Mouse (Mus musculus): ENCODE measurements around the gene Crat. TPM values are rescaled to one million over a fixed set of nuclear protein-coding genes. Genes with fewer than 3 reads are reported as not detected.

Crat gene
- polyA plus RNA-seq, 1 experiment, result 44.7 TPM

DNA sequence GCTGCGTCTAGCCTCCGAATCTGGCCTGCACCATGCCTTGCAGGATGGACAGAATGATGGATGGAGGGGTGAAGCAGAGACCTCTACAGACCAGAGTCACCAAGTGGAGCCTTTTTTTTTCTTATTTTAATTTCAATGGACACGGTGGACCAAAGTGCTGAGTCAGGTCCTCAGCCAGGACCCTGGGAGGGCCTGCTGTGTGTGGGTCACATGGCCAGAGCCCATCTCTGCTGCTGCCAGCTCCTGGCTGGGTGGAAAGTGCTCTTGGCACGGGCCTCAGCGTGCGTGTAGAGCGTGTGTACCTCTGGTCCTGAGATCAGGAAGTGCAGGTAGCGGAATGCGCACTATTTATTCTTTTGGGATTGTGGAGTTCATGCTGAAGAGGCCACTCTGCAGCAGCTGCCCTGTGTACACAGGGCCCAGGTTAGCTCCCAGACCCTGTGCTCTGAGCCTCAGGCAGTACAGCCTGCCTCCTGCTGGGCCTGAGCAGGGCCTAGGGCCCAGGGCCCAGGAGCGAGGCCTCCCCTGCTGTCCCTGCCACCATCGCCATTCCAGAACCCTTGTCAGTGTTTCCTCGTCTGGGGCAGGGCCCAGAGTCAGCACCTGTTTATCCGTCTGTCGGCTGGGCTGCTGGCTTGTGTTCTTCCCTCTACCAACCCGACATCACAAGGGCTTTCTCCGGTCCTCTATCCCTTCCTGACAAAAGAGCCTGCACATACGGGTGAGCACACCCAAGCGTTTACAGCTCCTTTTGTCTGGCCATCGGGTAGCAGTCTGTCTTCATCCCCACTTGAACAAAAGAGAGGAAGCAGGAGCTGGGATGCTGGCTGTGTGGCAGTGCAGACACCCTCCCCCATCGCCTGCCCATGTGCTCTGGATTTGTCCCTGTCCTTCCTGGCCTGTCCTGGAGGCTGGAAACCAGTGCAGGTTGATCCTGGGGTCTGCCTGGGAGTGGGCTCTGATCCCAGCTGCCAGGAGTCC is 16.1 kb downstream of the Crat start:
- Histone ChIP-seq H3K4me1 (ENCODE audit: control insufficient read depth, insufficient read depth, low read length) (no peaks in the 10 kb centered on the region), H3K4me3 (ENCODE audit: insufficient read depth, low read length) (no peak overlapping the region), H3K27ac (ENCODE audit: insufficient read depth, low read length) (no peak overlapping the region)
- no peak for TF ChIP-seq POLR2A (IDR thresholded peaks at IDR 0.05; ENCODE audit: extremely low read depth, insufficient read depth, low read length)
- no peak for TF ChIP-seq CTCF (IDR thresholded peaks at IDR 0.05; ENCODE audit: extremely low read depth, insufficient read depth, low read length)

DNA sequence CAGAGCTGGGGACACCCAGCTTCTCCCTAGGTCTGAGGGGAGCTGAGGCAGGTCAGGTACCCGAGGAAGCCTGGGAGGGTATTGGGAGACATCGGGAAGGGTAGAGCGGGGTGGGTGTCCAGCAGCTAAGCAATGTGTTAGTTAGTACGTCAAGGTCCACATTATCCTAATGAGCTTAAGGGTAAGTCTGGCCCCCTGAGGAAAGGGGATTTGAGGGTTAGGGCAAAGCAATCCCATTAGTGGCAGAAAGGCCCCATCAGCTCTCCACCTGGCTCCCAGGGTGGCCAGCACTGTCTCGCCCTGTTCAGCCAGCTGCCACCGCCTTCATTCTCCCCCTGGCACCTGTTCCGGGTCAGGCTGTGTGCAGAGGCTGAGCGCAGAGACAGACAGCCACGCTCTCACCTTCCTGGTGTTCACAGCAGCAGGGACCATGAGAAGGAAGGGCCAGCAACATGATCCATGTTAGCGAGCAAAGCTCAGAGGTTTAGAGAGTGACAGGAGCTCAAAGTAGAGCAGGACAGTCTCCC is 17.6 kb downstream of the Crat start:
- Histone ChIP-seq H3K4me3 (ENCODE audit: insufficient read depth, low read length) (no peak overlapping the region), H3K27ac (ENCODE audit: insufficient read depth, low read length) (no peak overlapping the region), H3K4me1 (ENCODE audit: control insufficient read depth, insufficient read depth, low read length) (no peaks in the 10 kb centered on the region)
- TF ChIP-seq CTCF (IDR thresholded peaks at IDR 0.05; ENCODE audit: extremely low read depth, insufficient read depth, low read length) (no peak), POLR2A (IDR thresholded peaks at IDR 0.05; ENCODE audit: extremely low read depth, insufficient read depth, low read length) (no peak)

DNA sequence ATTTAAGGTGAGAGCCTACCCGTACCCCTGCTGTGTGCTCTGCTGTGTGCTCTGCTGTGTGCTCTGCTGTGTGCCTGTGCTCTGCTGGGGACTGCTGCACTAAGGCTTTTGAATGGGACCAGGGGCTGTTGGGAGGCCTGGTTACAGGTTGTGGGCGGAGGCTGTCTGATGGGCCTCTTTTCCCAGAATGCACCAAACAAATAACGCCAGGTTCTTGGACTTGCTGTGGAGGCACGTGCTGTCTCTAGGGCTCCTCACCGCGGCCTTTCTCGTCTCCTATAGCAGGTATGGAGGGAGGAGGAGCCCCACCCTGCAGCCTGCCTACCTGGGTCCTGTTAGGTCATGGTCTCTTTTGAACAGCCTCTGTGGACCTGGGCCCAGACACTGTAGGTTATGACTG is 19.4 kb downstream of the Crat start:
- Histone ChIP-seq H3K4me1 (ENCODE audit: control insufficient read depth, insufficient read depth, low read length) (no peaks in the 10 kb centered on the region), H3K4me3 (ENCODE audit: insufficient read depth, low read length) (no peak overlapping the region), H3K27ac (ENCODE audit: insufficient read depth, low read length) (no peak overlapping the region)
- TF ChIP-seq POLR2A (IDR thresholded peaks at IDR 0.05; ENCODE audit: extremely low read depth, insufficient read depth, low read length) (no peak), CTCF (IDR thresholded peaks at IDR 0.05; ENCODE audit: extremely low read depth, insufficient read depth, low read length) (no peak)

DNA sequence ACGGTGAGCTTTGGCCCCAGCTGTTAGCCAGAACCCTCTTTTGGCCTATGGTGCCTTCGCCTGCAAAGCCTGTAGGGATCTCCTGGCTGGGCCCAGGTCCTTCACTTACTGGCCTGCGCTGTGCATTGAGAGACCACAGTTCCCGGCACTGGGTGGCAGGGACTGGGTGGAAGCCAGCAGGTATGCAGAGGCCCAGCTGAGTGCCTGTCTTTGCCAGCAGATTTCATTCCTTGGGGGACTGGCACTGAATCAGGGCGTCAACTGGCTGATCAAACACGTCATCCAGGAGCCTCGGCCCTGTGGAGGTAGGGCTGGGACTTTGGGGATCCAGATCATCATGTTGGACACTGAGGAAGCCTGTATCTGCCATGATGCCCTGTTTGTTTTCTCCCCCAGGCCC is 19.9 kb downstream of the Crat start:
- no peak overlapping the region for H3K4me3 ChIP-seq (ENCODE audit: insufficient read depth, low read length)
- no peaks in the 10 kb centered on the region for H3K4me1 ChIP-seq (ENCODE audit: control insufficient read depth, insufficient read depth, low read length)
- H3K27ac ChIP-seq (ENCODE audit: insufficient read depth, low read length), result no peak overlapping the region
- TF ChIP-seq CTCF (IDR thresholded peaks at IDR 0.05; ENCODE audit: extremely low read depth, insufficient read depth, low read length) (no peak), POLR2A (IDR thresholded peaks at IDR 0.05; ENCODE audit: extremely low read depth, insufficient read depth, low read length) (no peak)

DNA sequence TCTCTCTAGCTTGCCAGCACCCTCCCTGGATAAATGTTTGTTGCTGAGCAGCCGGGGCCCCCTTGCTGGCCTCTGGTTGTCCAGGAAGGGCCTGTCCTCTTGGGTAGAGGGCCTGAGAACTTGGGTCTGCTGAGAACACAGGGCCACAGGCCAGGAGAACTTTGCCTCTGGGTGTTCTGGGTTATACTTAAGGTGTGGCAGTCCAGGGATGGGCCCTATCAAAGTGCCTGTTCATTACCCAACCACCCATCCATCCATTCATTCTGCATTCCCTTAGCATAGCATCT is 22.3 kb downstream of the Crat start:
- no peak overlapping the region for H3K27ac ChIP-seq (ENCODE audit: insufficient read depth, low read length)

DNA sequence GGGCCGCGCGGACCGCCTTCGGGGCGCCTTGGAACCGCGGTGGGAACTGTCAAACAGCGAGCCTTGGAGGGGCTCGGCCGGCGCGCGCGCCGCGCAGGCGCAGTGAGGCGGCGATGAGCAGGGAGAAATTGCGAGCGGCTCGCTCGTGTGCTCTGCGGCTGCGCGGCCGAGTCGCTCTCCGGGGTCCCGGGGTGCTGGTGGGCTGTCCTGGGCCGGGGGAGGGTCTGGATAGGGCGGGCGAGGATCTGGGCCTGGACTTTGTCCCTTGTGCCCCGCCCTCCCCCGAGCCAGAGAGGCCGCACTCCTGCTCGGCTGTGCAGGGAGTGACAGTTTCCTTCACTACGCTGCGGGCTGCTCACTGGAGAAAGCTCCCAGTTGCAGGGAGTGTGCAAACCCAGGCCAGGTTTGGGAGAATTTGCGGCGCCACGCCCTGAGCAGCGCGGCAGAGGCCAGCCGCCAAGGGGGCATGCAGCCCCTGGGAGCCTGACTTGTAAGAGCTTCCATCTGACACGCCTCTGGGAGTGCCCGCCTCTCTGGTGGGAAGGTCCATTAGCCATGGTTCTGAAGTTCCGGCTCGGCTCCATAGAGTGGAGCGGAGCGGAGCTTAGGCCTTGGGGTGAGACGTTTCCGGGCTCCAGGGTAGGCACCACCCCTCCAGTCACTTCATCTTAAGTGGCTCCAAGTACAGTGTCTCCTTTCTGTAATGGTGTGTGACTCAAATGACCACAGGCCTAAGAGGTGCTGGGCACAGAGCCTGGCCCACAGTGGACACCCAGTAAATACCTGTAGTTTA is 22.8 kb downstream of the Crat start:
- Histone ChIP-seq H3K4me1 (ENCODE audit: control insufficient read depth, insufficient read depth, low read length) (no peaks in the 10 kb centered on the region), H3K4me3 (ENCODE audit: insufficient read depth, low read length) (peak overlapping the region; percentile 77), H3K27ac (ENCODE audit: insufficient read depth, low read length) (peak overlapping the region; percentile 72)
- TF ChIP-seq POLR2A (IDR thresholded peaks at IDR 0.05; ENCODE audit: extremely low read depth, insufficient read depth, low read length) (peak; percentile 20), CTCF (IDR thresholded peaks at IDR 0.05; ENCODE audit: extremely low read depth, insufficient read depth, low read length) (no peak)

More for the DNA sequence above, 22.3 kb downstream of the Crat start:
- TF ChIP-seq POLR2A (IDR thresholded peaks at IDR 0.05; ENCODE audit: extremely low read depth, insufficient read depth, low read length) (no peak), CTCF (IDR thresholded peaks at IDR 0.05; ENCODE audit: extremely low read depth, insufficient read depth, low read length) (no peak)
- Histone ChIP-seq H3K4me1 (ENCODE audit: control insufficient read depth, insufficient read depth, low read length) (no peaks in the 10 kb centered on the region), H3K4me3 (ENCODE audit: insufficient read depth, low read length) (peak overlapping the region; percentile 77)

DNA sequence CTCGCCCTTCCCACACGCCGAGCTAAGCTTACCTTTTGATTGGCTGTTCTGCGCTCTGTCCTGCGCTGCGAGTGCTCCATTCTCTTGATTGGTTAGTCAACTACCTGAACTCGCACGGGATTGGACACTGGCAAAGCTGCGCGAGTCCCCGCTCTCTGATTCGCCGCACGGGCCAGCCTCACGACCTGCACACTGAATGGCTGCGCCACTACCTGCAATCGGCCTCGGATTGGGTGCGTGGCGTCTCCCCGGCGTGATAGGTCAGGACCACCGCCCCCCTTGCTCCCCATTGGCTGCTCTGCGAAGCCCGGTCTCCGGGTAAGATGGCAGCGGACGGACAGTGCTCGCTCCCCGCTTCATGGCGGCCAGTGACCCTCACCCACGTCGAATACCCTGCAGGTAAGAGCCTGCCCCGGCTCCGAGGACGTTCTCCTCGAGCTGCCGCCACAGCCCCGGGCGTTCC is 23.5 kb downstream of the Crat start, which contains the start of gene Dolpp1:
TSS of gene Dolpp1 (plus strand) at position 141 of the 463 bp plus-strand sequence.
- Histone ChIP-seq H3K4me1 (ENCODE audit: control insufficient read depth, insufficient read depth, low read length) (no peaks in the 10 kb centered on the region), H3K4me3 (ENCODE audit: insufficient read depth, low read length) (peak within 1 kb of the TSS; percentile 77), H3K27ac (ENCODE audit: insufficient read depth, low read length) (peak within 1 kb of the TSS; percentile 72)
- TF ChIP-seq CTCF (IDR thresholded peaks at IDR 0.05; ENCODE audit: extremely low read depth, insufficient read depth, low read length) (no peak), POLR2A (IDR thresholded peaks at IDR 0.05; ENCODE audit: extremely low read depth, insufficient read depth, low read length) (peak; percentile 84)

DNA sequence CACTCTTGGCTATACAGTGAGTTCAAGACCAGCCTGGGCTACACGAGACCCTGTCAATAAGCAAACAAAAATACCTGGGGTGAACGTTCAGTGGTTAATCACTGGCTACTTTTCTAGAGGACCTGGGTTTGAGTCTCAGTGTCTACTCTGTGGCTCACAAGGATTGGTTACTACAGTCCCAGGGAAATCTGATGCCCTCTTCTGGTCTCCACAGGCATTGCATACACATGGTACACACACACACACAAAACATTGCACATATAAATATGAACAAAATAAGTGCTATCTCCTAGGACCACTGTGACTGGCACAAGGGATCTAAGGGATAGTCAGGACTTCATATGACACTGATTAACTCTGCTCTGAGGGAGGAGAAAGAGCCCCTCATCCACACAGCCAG is 26.6 kb downstream of the Crat start:
- H3K4me1 ChIP-seq (ENCODE audit: control insufficient read depth, insufficient read depth, low read length), result no peaks in the 10 kb centered on the region
- no peak overlapping the region for H3K4me3 ChIP-seq (ENCODE audit: insufficient read depth, low read length)
- TF ChIP-seq POLR2A (IDR thresholded peaks at IDR 0.05; ENCODE audit: extremely low read depth, insufficient read depth, low read length), result no peak
- TF ChIP-seq CTCF (IDR thresholded peaks at IDR 0.05; ENCODE audit: extremely low read depth, insufficient read depth, low read length), result no peak

DNA sequence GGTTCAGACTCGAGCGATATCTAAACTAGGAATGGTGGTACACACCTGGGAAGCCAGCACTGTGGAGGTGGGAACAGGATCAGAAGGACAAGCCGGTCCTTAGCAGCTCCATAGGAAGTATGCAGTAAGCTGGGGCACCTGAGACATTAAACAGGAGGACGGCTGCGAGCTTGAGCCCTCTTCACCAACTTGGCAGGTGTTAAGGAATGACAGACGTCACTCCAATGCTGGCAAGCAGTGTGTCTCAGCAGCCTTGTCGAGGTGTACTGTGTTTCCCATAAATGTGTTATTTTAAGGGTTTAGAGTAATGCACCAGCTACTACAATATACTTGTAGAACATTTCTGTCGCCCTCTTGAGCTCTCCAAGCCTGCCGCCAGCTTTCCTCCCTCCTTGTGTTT is 28.7 kb downstream of the Crat start:
- peak; percentile 7; the same call in 1 of the 2 replicates for TF ChIP-seq POLR2A (IDR thresholded peaks at IDR 0.05; ENCODE audit: extremely low read depth, insufficient read depth, low read length)
- TF ChIP-seq CTCF (IDR thresholded peaks at IDR 0.05; ENCODE audit: extremely low read depth, insufficient read depth, low read length), result no peak
- no peaks in the 10 kb centered on the region for H3K4me1 ChIP-seq (ENCODE audit: control insufficient read depth, insufficient read depth, low read length)

More for the DNA sequence above, 26.6 kb downstream of the Crat start:
- no peak overlapping the region for H3K27ac ChIP-seq (ENCODE audit: insufficient read depth, low read length)

More for the DNA sequence above, 28.7 kb downstream of the Crat start:
- no peak overlapping the region for H3K4me3 ChIP-seq (ENCODE audit: insufficient read depth, low read length)
- H3K27ac ChIP-seq (ENCODE audit: insufficient read depth, low read length), result no peak overlapping the region
